Mouse (Mus musculus): ENCODE data around the gene Gm14597. TPM values are rescaled to one million over a fixed set of nuclear protein-coding genes. Genes with fewer than 3 reads are reported as not detected.

Gene Gm14597
- total RNA-seq, 1 experiment from 2014 or later: not detected

Other genes with a start within 250 kb of the Gm14597 start
- gene Mospd1, start 238.5 kb downstream of the Gm14597 start, total RNA-seq (2017): 17.1 to 26.5 TPM (median 20.0 TPM) in 3 replicates
- gene Etd, start 174.1 kb downstream of the Gm14597 start, total RNA-seq (2017): not detected in 3 replicates
- gene Rtl8c, start 947 bp downstream of the Gm14597 start, total RNA-seq (2017): 3.0 TPM in 1 of 3 replicates, not detected in the others
- gene Rtl8a, start 34.7 kb upstream of the Gm14597 start, total RNA-seq (2017): 1.2 to 1.7 TPM (median 1.6 TPM) in 3 replicates
- gene Rtl8b, start 61.4 kb upstream of the Gm14597 start, total RNA-seq (2017): 0.96 to 4.9 TPM (median 1.9 TPM) in 3 replicates
- gene 4930502E18Rik, start 115.8 kb upstream of the Gm14597 start, total RNA-seq (2017): not detected in 3 replicates
- gene 1700013H16Rik, start 148.9 kb upstream of the Gm14597 start, total RNA-seq (2017): not detected in 3 replicates
- not detected in 3 replicates for gene Zfp36l3, start 167.4 kb upstream of the Gm14597 start, total RNA-seq (2017)
- 1.9 to 3.0 TPM in 2 of 3 replicates, not detected in the other for gene Xlr, start 188.7 kb upstream of the Gm14597 start, total RNA-seq (2017)